Mouse (Mus musculus): ENCODE results near the gene Tex261.
"Not testable (repeated sequence)": the region's sequence is repeated elsewhere in the genome, so short reads cannot be mapped to it uniquely, and the experiment has no call there.

Tex261 gene

GRCm38 (mm10) chr6:83775638-83776293, at the start of gene Tex261:
Tex261 (minus strand) TSS chr6:83775813.
- DNase-seq: peak; percentile 89 to 94

GRCm38 (mm10) chr6:83821856-83822255, 46.2 kb upstream of the Tex261 start:
- DNase-seq: no peak

- DNase-seq: no peak
Observed at GRCm38 (mm10) chr6:83820727-83821515, 45.3 kb upstream of the Tex261 start.

- DNase-seq: no peak
Observed at GRCm38 (mm10) chr6:83818996-83819395, 43.4 kb upstream of the Tex261 start.

- no peak for DNase-seq
Observed at GRCm38 (mm10) chr6:83815801-83816200, 40.2 kb upstream of the Tex261 start.

GRCm38 (mm10) chr6:83802846-83803245, 27.2 kb upstream of the Tex261 start:
- no peak for DNase-seq

- DNase-seq: peak; percentile 38 to 51
Observed at GRCm38 (mm10) chr6:83802033-83802432, 26.4 kb upstream of the Tex261 start.

- no peak for DNase-seq
Observed at GRCm38 (mm10) chr6:83796686-83797085, 21.1 kb upstream of the Tex261 start.

- DNase-seq: no peak
Observed at GRCm38 (mm10) chr6:83795492-83795900, 19.9 kb upstream of the Tex261 start.

- DNase-seq: peak; percentile 87 to 90
Observed at GRCm38 (mm10) chr6:83794760-83795296, 19.2 kb upstream of the Tex261 start, which contains the start of gene Nagk. Nagk (plus strand) TSS chr6:83794982.

- DNase-seq: no peak
Observed at GRCm38 (mm10) chr6:83791251-83791890, 15.8 kb upstream of the Tex261 start.

GRCm38 (mm10) chr6:83790533-83790932, 14.9 kb upstream of the Tex261 start:
- DNase-seq: not testable (repeated sequence)

- DNase-seq: no peak
Observed at GRCm38 (mm10) chr6:83788554-83788953, 12.9 kb upstream of the Tex261 start.

GRCm38 (mm10) chr6:83786426-83786825, 10.8 kb upstream of the Tex261 start:
- no peak for DNase-seq

- DNase-seq: peak; percentile 45 to 51
Observed at GRCm38 (mm10) chr6:83779026-83779425, 3.4 kb upstream of the Tex261 start.

GRCm38 (mm10) chr6:83778306-83778705, 2.7 kb upstream of the Tex261 start:
- DNase-seq: no peak

GRCm38 (mm10) chr6:83774781-83775563, 641 bp downstream of the Tex261 start:
- DNase-seq: peak in 1 of 2 experiments; percentile 10

- DNase-seq: no peak
Observed at GRCm38 (mm10) chr6:83774126-83774525, 1.5 kb downstream of the Tex261 start.

GRCm38 (mm10) chr6:83768485-83768884, 7.1 kb downstream of the Tex261 start:
- DNase-seq: no peak

GRCm38 (mm10) chr6:83766982-83767381, 8.6 kb downstream of the Tex261 start:
- DNase-seq: no peak

GRCm38 (mm10) chr6:83762880-83763431, 12.7 kb downstream of the Tex261 start:
- DNase-seq: no peak

GRCm38 (mm10) chr6:83762344-83762743, 13.3 kb downstream of the Tex261 start, which contains the start of gene Ankrd53:
Ankrd53 (plus strand) TSS chr6:83762644.
- no peak for DNase-seq
